ENCODE assay signal across 22 mouse cellular contexts in genomic region chr17:86269639-86270038, GRCm38 (mm10).
DNase-seq lines count a peak whose midpoint lies in the region; ATAC-seq and TF ChIP-seq lines count a peak whose summit lies in the region.
"Had no signal": no experiment of that assay in that cellular context is flagged by ENCODE, and none has a peak within 500 bp of the region (broad histone marks: within the 10 kb centered on the region; RNA-seq: fewer than 3 reads in every experiment).

No protein-coding gene starts in this region.

- no peak for TF ChIP-seq POLR2A in CH12.LX (IDR thresholded peaks at IDR 0.05; ENCODE audit: low read depth, low read length)

- H3K27ac ChIP-seq in embryonic facial prominence, embryonic 13.5 days, result peak overlapping the region; percentile 5; the same call in 1 of the 2 replicates
- no peak overlapping the region for H3K27ac ChIP-seq in embryonic facial prominence, embryonic 10.5 days (replicated peaks)
- H3K27ac ChIP-seq in CH12.LX (ENCODE audit: insufficient read depth, low read depth), result peak overlapping the region; percentile 90
- H3K27ac ChIP-seq in forebrain, embryonic 12.5 days, result no peak overlapping the region

- DNase-seq in embryonic facial prominence, embryonic 10.5 days (ENCODE audit: low spot score), result no peak
- DNase-seq in B cell, adult 2 months, result peak; percentile 17 to 27
- DNase-seq in CH12.LX (ENCODE audit: extremely low read depth), result no peak
- DNase-seq in splenic B cell, adult 2 months (ENCODE audit: low read depth, low spot score), result peak; percentile 51
- no peak for DNase-seq in right cerebral cortex, postnatal 36 days (ENCODE audit: low spot score in 2 of 2)
- DNase-seq in layer of hippocampus, postnatal 25 days (ENCODE audit: extremely low spot score in 1 of 2, low spot score in 1 of 2), result no peak
- DNase-seq: adrenal gland, adult 2 months; adrenal gland, adult 8-10 months; adrenal gland, postnatal 10 days; adrenal gland, postnatal 14 days; adrenal gland, postnatal 25 days; adrenal gland, postnatal 36 days; cerebellum, adult 11 months; cerebellum, adult 11-12 months; cerebellum, adult 18-20 months; cerebellum, adult 2 months had no signal

- in situ Hi-C loops in CH12.LX (cut with MboI; ENCODE audit: low pct_ligation_motif_present, low pct_unique_long_range_greater_than_20kb, low sequenced_read_pairs), result loop anchor here (5.0 kb wide), 1 partner anchor 102 kb away; the partner anchor contains the start of gene Prkce

- H3K4me1 ChIP-seq in embryonic facial prominence, embryonic 13.5 days, result peaks cover 50% of the 10 kb centered on the region
- peaks cover 74% of the 10 kb centered on the region for H3K4me1 ChIP-seq in embryonic facial prominence, embryonic 10.5 days
- H3K4me1 ChIP-seq in CH12.LX (ENCODE audit: control insufficient read depth in 1 of 2, insufficient read depth in 2 of 2), result peaks cover 30 to 79% of the 10 kb centered on the region in 2 experiments
- H3K4me1 ChIP-seq in forebrain, embryonic 12.5 days, result peaks cover 5% of the 10 kb centered on the region; the same call in 1 of the 2 replicates

- H3K4me3 ChIP-seq in embryonic facial prominence, embryonic 13.5 days, result no peak overlapping the region
- no peak overlapping the region for H3K4me3 ChIP-seq in embryonic facial prominence, embryonic 10.5 days
- no peak overlapping the region for H3K4me3 ChIP-seq in CH12.LX (replicated peaks in 1 of 3; ENCODE audit: low read depth in 2 of 3, low read length in 2 of 3, poor library complexity in 1 of 3)
- H3K4me3 ChIP-seq in forebrain, embryonic 12.5 days (replicated peaks), result no peak overlapping the region

- H3K4me2 ChIP-seq in embryonic facial prominence, embryonic 13.5 days, result no peak overlapping the region
- H3K4me2 ChIP-seq in CH12.LX (ENCODE audit: insufficient read depth, low read depth, poor library complexity, severe bottlenecking), result peak overlapping the region; percentile 31
- no peak overlapping the region for H3K4me2 ChIP-seq in forebrain, embryonic 12.5 days

- no peaks in the 10 kb centered on the region for H3K9me3 ChIP-seq in embryonic facial prominence, embryonic 13.5 days
- no peaks in the 10 kb centered on the region for H3K9me3 ChIP-seq in embryonic facial prominence, embryonic 10.5 days
- H3K9me3 ChIP-seq in CH12.LX (replicated peaks; ENCODE audit: low read length), result no peaks in the 10 kb centered on the region
- H3K9me3 ChIP-seq in forebrain, embryonic 12.5 days, result no peaks in the 10 kb centered on the region
- H3K9me3 ChIP-seq: G1E had no signal

- no peaks in the 10 kb centered on the region for H3K27me3 ChIP-seq in embryonic facial prominence, embryonic 13.5 days
- H3K27me3 ChIP-seq in embryonic facial prominence, embryonic 10.5 days (replicated peaks; ENCODE audit: low read depth, poor library complexity, severe bottlenecking), result no peaks in the 10 kb centered on the region
- H3K27me3 ChIP-seq in CH12.LX (replicated peaks), result no peaks in the 10 kb centered on the region
- no peaks in the 10 kb centered on the region for H3K27me3 ChIP-seq in splenic B cell, adult 2 months (ENCODE audit: control insufficient read depth, insufficient read depth, low read length, poor library complexity, severe bottlenecking)
- H3K27me3 ChIP-seq in forebrain, embryonic 12.5 days, result no peaks in the 10 kb centered on the region
- H3K27me3 ChIP-seq: Patski had no signal

- no peak for TF ChIP-seq RAD21 in CH12.LX (IDR thresholded peaks at IDR 0.05; ENCODE audit: low read depth, low read length)

- H3K36me3 ChIP-seq in embryonic facial prominence, embryonic 13.5 days, result no peaks in the 10 kb centered on the region
- no peaks in the 10 kb centered on the region for H3K36me3 ChIP-seq in embryonic facial prominence, embryonic 10.5 days (replicated peaks)
- peaks cover 3 to 44% of the 10 kb centered on the region in 2 experiments for H3K36me3 ChIP-seq in CH12.LX (replicated peaks in 1 of 2; ENCODE audit: control insufficient read depth in 1 of 2, insufficient read depth in 1 of 2, low read length in 1 of 2)
- H3K36me3 ChIP-seq in splenic B cell, adult 2 months (ENCODE audit: control insufficient read depth, insufficient read depth, low read length, poor library complexity, severe bottlenecking), result no peaks in the 10 kb centered on the region
- no peaks in the 10 kb centered on the region for H3K36me3 ChIP-seq in forebrain, embryonic 12.5 days (replicated peaks)
- H3K36me3 ChIP-seq: G1E had no signal

- ATAC-seq in embryonic facial prominence, embryonic 13.5 days (ENCODE audit: insufficient number of reproducible peaks, insufficient read depth, low FRiP score, low TSS enrichment, low read depth), result no peak
- no peak for ATAC-seq in forebrain, embryonic 12.5 days (ENCODE audit: low FRiP score)
- ATAC-seq: activated CD4-positive, CD25-positive, alpha-beta regulatory T cell, adult 4 months; CD4-positive, CD25-positive, alpha-beta regulatory T cell, adult 4 months; Patski had no signal

- no peak for TF ChIP-seq EP300 in CH12.LX (IDR thresholded peaks at IDR 0.05; ENCODE audit: low read length)

- peaks cover 12% of the 10 kb centered on the region for H3K79me2 ChIP-seq in CH12.LX (replicated peaks; ENCODE audit: control insufficient read depth, extremely low read depth, insufficient read depth, poor library complexity, severe bottlenecking)

- no peak overlapping the region for H3K9ac ChIP-seq in embryonic facial prominence, embryonic 13.5 days
- peak overlapping the region; percentile 40 for H3K9ac ChIP-seq in CH12.LX (ENCODE audit: insufficient read depth, low read depth)
- no peak overlapping the region for H3K9ac ChIP-seq in forebrain, embryonic 12.5 days

- dilution Hi-C loops in CH12.LX (cut with MboI; ENCODE audit: extremely low pct_ligation_motif_present, extremely low pct_unique_long_range_greater_than_20kb, low sequenced_read_pairs), result no loop called here

- no peak for TF ChIP-seq CTCF in CH12.LX (conservative IDR thresholded peaks at IDR 0.05 in 1 of 2, IDR thresholded peaks at IDR 0.05 in 1 of 2; ENCODE audit: low read depth in 2 of 2, low read length in 2 of 2)

- 79% methylated on average over 8 of the region's 8 CpGs for WGBS in embryonic facial prominence, embryonic 13.5 days
- 85% methylated on average over 8 of the region's 8 CpGs for WGBS in embryonic facial prominence, embryonic 10.5 days
- WGBS in forebrain, embryonic 12.5 days, result 95% methylated on average over 8 of the region's 8 CpGs

TF ChIP-seq in CH12.LX, 34 proteins besides CTCF, POLR2A, EP300 and RAD21:
- no peak for TF ChIP-seq USF2 (conservative IDR thresholded peaks at IDR 0.05; ENCODE audit: low read depth, low read length)
- no peak for TF ChIP-seq MAZ (IDR thresholded peaks at IDR 0.05; ENCODE audit: low read depth, low read length)
- peak; percentile 67 for TF ChIP-seq ELF1 (IDR thresholded peaks at IDR 0.05; ENCODE audit: low read depth, low read length)
- TF ChIP-seq MXI1 (IDR thresholded peaks at IDR 0.05; ENCODE audit: low read depth, low read length), result 0 out of 2 replicates have a peak, but pooled peaks have one; percentile 7
- TF ChIP-seq ZKSCAN1 (IDR thresholded peaks at IDR 0.05; ENCODE audit: borderline replicate concordance, low read depth, low read length), result no peak
- TF ChIP-seq ZMIZ1 (IDR thresholded peaks at IDR 0.05; ENCODE audit: low read depth, low read length), result no peak
- TF ChIP-seq MAFK (IDR thresholded peaks at IDR 0.05; ENCODE audit: insufficient replicate concordance, low read length), result no peak
- no peak for TF ChIP-seq USF1 (IDR thresholded peaks at IDR 0.05; ENCODE audit: low read depth, low read length)
- no peak for TF ChIP-seq MYC (IDR thresholded peaks at IDR 0.05; ENCODE audit: low read depth, low read length)
- no peak for TF ChIP-seq MEF2A (IDR thresholded peaks at IDR 0.05; ENCODE audit: borderline replicate concordance, low read depth, low read length)
- TF ChIP-seq JUND (conservative IDR thresholded peaks at IDR 0.05; ENCODE audit: low read depth, low read length), result no peak
- 0 out of 2 replicates have a peak, but pooled peaks have one; percentile 2 for TF ChIP-seq TCF12 (IDR thresholded peaks at IDR 0.05; ENCODE audit: low read depth, low read length)
- TF ChIP-seq ETS1 (conservative IDR thresholded peaks at IDR 0.05; ENCODE audit: low read depth, low read length), result no peak
- no peak for TF ChIP-seq KAT2A (IDR thresholded peaks at IDR 0.05; ENCODE audit: insufficient replicate concordance, low read length)
- no peak for TF ChIP-seq NRF1 (IDR thresholded peaks at IDR 0.05; ENCODE audit: low read depth, low read length)
- no peak for TF ChIP-seq RCOR1 (conservative IDR thresholded peaks at IDR 0.05; ENCODE audit: low read depth, low read length)
- TF ChIP-seq CHD1 (IDR thresholded peaks at IDR 0.05; ENCODE audit: low read depth, low read length), result 0 out of 2 replicates have a peak, but pooled peaks have one; percentile 3
- TF ChIP-seq HCFC1 (IDR thresholded peaks at IDR 0.05; ENCODE audit: low read depth, low read length), result no peak
- no peak for TF ChIP-seq POLR2AphosphoS2 (IDR thresholded peaks at IDR 0.05; ENCODE audit: low read depth, low read length)
- no peak for TF ChIP-seq ZC3H11A (IDR thresholded peaks at IDR 0.05; ENCODE audit: low read depth, low read length)
- TF ChIP-seq BHLHE40 (IDR thresholded peaks at IDR 0.05; ENCODE audit: low read depth, low read length), result no peak
- no peak for TF ChIP-seq MAX (IDR thresholded peaks at IDR 0.05; ENCODE audit: low read length)
- TF ChIP-seq SIN3A (IDR thresholded peaks at IDR 0.05; ENCODE audit: low read length), result 0 out of 2 replicates have a peak, but pooled peaks have one; percentile 7
- TF ChIP-seq TBP (conservative IDR thresholded peaks at IDR 0.05; ENCODE audit: low read depth, low read length), result no peak
- TF ChIP-seq IRF4 (IDR thresholded peaks at IDR 0.05; ENCODE audit: low read depth, low read length), result no peak; the same call in 1 of the 2 replicates
- TF ChIP-seq JUN (IDR thresholded peaks at IDR 0.05; ENCODE audit: insufficient read depth, low read depth, low read length), result no peak
- TF ChIP-seq E2F4 (IDR thresholded peaks at IDR 0.05; ENCODE audit: insufficient replicate concordance, low read depth, low read length), result no peak
- no peak for TF ChIP-seq GABPA (IDR thresholded peaks at IDR 0.05; ENCODE audit: insufficient replicate concordance, low read depth, low read length)

Comparison
In these comparisons a context has a peak if more than half of its experiments do, and no peak if none do; other contexts are left out.
1. H3K27ac ChIP-seq: peak in embryonic facial prominence, embryonic 13.5 days (single experiment) and CH12.LX (single experiment); none in embryonic facial prominence, embryonic 10.5 days (single experiment) and forebrain, embryonic 12.5 days (single experiment).
2. DNase-seq: peak in B cell, adult 2 months (2 of 2) and splenic B cell, adult 2 months (single experiment); none in embryonic facial prominence, embryonic 10.5 days (single experiment), CH12.LX (single experiment), right cerebral cortex, postnatal 36 days (0 of 2) and layer of hippocampus, postnatal 25 days (0 of 2).